Mouse (Mus musculus): Measurements from ENCODE around the gene Fbxw10.

The Fbxw10 gene

GRCm38 (mm10) chr11:62846961-62847654 lies at the start of gene Fbxw10:
Gene Fbxw10 (plus strand): TSS chr11:62847069.
- DNase-seq (ENCODE audit: low spot score) = peak; percentile 41

- no peak for DNase-seq (ENCODE audit: low spot score)
These were observed 42.8 kb upstream of the Fbxw10 start for GRCm38 (mm10) chr11:62804119-62804518.

- no peak for DNase-seq (ENCODE audit: low spot score)
These were observed 38.9 kb upstream of the Fbxw10 start for GRCm38 (mm10) chr11:62807965-62808364.

DNA sequence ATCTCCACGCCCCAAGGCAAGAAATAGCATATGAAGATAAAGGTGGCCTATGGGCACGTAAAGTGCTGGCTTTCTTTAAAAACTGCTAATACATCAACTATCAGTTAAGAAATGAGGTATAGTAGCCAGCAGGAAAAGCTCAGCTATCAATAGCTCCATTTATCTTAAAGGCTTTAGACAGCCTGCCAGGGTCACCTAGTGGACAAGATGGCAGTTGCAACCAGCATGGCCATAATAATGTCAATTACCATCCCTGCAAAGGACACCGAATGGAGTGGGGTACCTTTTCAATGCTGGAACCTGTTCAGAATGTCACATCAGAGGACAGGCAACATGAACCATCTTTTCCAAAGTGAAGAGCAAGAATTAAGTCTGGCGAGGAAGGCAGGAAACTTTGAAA lies 37.7 kb upstream of the Fbxw10 start:
- no peak for DNase-seq (ENCODE audit: low spot score)

DNA sequence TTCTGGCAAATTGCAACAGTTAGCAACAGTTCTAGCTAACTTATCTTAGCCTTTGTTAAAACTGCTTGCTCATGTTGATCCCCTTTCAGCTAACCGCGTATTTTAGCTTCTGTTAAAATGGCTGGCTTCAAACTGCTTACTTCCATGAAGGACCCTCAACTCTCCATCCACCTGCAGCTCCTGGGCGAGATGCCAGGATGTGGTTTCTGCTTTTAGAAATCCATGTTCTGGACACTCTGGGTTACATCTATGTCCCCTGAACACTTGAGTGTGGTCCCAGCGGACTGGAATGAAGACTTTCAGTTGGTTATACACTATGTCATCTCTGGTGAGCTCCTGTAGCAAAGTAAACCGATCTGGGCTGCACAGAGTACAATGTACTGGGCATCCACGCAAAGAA lies 34.6 kb upstream of the Fbxw10 start:
- no peak for DNase-seq (ENCODE audit: low spot score)

DNA sequence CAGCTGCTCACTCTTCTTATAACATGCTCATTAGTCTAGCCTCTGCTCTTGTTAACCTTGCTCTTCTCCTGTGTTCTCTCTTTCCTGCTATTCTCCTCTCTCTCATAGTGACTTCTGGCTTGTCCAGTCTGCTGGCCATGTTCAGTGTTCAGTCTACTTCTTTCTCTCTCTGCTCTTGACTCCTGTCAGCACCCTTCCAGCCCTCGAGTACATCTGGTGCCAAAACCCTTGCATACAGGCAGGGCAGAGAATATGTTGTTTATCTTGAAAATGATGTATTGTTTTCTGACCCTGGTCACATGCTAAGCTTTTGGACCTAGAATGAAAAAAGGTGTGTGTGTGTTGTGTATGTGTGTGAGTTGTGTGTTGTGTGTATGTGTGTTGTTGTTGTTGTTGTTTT lies 33.4 kb upstream of the Fbxw10 start:
- DNase-seq (ENCODE audit: low spot score) = no peak

DNA sequence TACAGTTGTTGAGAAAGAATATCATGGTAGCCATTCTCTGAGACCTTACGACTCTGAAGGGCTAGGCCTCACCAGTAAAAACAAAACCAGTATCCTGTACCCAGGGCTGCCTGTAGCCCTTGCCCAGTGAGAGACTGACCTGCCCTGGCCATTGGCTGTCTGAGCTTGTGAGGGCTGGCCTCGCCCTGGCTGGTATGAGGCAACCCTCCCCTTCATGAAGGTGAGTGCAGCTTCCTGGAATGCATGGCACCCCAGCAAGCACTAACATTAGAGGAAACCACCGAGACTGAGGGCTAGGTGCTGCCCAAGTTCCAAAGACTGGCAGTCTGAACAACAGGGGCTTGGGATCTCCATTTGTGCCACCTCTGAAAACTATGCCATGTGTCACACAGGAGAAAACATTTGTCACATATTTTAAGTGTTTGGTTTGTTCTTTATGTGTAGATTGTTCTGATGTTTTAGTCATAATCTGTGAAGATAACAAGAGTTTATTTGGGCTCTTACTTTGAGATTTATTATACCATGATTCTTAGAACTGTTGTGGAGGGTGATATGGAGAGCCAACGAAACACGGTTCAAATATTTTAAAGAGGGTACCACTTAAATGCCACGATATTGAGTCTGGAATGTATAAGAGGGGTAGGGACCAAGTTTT lies 32.8 kb upstream of the Fbxw10 start:
- no peak for DNase-seq (ENCODE audit: low spot score)

GRCm38 (mm10) chr11:62814625-62815024 lies 32.2 kb upstream of the Fbxw10 start:
- no peak for DNase-seq (ENCODE audit: low spot score)

GRCm38 (mm10) chr11:62815438-62815837 lies 31.4 kb upstream of the Fbxw10 start:
- no peak for DNase-seq (ENCODE audit: low spot score)

- no peak for DNase-seq (ENCODE audit: low spot score)
These were observed 30.3 kb upstream of the Fbxw10 start for GRCm38 (mm10) chr11:62816591-62816990.

DNA sequence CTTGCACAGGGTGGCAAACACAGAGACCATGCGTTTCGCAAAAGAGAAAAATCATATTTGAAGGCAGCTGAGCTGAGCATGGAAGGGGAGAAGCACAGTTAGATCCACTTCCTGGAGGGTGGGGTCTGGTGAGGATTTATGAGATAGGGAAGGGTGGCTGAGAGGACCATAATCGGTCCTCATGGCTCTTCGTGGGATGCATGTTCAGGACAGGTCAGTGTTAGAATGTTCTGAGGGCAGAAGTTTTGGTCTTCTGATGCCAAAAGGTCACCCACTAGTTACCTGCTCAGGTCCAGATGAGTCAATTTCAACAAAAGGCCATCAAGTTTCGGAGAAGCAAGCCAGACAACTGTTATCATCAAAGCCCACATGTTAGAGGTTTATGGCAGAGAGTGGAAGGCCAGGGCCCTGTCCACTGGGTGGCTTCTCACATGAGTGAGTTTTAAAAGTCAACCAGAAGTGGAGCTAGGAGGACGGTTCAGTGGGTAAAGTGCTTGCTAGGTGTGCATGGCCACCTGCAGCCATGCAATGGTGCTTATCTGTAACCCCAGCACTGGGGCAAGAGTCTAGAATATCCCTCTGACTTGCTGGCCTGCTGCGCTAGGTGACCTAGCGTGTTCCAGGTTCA lies 27.7 kb upstream of the Fbxw10 start:
- DNase-seq (ENCODE audit: low spot score) = no peak

- no peak for DNase-seq (ENCODE audit: low spot score)
These were observed 26.8 kb upstream of the Fbxw10 start, which contains the start of gene Trim16 for GRCm38 (mm10) chr11:62820059-62820541. Gene Trim16 (plus strand): TSS chr11:62820231.

GRCm38 (mm10) chr11:62820661-62821437 lies 26.0 kb upstream of the Fbxw10 start:
- no peak for DNase-seq (ENCODE audit: low spot score)

DNA sequence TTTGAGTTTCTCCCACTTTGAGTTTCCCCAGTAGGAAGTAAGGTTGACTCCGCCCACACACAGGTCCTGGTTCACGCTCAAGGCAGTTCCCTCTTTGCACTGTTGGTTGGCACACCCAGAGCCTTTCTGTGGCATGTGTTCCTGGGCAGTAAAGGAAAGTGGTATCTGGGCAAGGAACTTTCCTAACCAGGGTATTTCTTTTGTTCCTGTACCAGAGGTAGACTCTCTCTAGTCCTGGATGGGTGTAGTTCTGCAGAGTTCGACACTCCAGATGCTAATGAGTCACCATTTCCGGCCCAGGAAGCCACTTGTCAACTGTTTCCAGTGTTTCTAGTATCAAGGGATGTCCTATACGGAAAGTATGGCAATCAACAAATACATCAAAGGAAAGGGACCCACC lies 25.0 kb upstream of the Fbxw10 start:
- DNase-seq (ENCODE audit: low spot score) = no peak

GRCm38 (mm10) chr11:62824211-62824610 lies 22.7 kb upstream of the Fbxw10 start:
- DNase-seq (ENCODE audit: low spot score) = no peak

- DNase-seq (ENCODE audit: low spot score) = no peak
These were observed 21.4 kb upstream of the Fbxw10 start for GRCm38 (mm10) chr11:62825222-62826105.

DNA sequence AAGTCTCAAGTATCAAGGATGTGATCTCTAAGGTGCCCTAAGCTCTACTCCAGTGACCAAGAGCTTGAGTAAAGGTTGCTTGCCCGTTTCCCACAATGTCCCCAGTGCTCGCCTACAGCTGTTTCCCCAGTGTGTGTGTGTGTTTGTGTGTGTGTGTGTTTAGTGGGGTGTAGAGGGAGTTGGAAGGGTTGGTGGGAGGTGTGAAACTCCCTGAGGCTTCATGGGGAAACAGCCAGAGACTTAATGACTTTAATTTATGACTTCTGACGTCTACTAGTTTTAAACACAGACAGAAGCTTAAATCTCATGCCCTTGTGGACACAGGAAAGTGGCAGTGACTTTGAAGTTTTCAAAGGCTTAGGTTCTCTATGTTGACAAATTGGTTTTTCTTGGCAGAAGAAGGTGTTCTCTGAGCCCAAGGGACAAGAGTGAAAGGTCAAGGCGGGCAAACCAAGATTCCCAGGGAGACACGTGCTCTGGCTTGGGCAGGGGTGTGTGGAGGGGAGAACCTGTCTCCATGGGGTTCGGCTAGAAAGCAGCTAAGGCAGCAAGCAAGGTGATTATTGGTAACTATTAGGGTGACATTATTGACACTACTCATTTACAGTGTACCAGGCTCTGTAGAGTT lies 20.6 kb upstream of the Fbxw10 start:
- no peak for DNase-seq (ENCODE audit: low spot score)

DNA sequence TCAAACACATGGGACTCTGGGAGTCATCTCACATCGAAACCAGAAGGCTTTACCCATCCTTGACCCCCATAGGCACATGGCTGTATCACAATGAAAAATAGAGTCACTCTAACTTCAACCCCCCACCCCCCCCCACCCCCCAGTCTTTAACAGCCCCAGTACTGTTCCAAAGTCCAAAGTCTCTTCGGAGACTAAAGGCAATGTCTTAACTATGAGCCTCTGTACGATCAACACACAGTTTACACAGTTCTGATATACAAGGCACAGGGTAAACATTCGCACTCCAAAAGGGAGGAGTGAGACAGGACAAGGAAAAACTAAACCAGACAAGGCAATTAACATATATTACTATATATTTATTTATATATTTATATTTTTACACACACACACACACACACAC lies 19.7 kb upstream of the Fbxw10 start:
- DNase-seq (ENCODE audit: low spot score) = no peak

GRCm38 (mm10) chr11:62827911-62828310 lies 19.0 kb upstream of the Fbxw10 start:
- no peak for DNase-seq (ENCODE audit: low spot score)

GRCm38 (mm10) chr11:62830387-62830786 lies 16.5 kb upstream of the Fbxw10 start:
- no peak for DNase-seq (ENCODE audit: low spot score)

GRCm38 (mm10) chr11:62831906-62832305 lies 15.0 kb upstream of the Fbxw10 start:
- DNase-seq (ENCODE audit: low spot score) = no peak
